Mouse (Mus musculus): Measurements from ENCODE around the gene Gpr3. TPM values are rescaled to one million over a fixed set of nuclear protein-coding genes. Genes with fewer than 3 reads are reported as not detected.
A peak's percentile ranks its signal among the peaks of the same experiment; 100 is the strongest.

Gene Gpr3
- polyA plus RNA-seq, 1 experiment from 2014 or later: 0.34 TPM

- Histone ChIP-seq H3K4me1 (replicated peaks) (peaks cover 3% of the 10 kb centered on the region), H3K27ac (no peak overlapping the region), H3K9me3 (replicated peaks) (no peaks in the 10 kb centered on the region), H3K9ac (no peak overlapping the region), H3K27me3 (peaks cover 3% of the 10 kb centered on the region; the same call in 1 of the 2 replicates), H3K36me3 (no peaks in the 10 kb centered on the region), H3K4me2 (no peak overlapping the region), H3K4me3 (no peak overlapping the region)
- WGBS: 28% methylated on average over 10 of the region's 10 CpGs
- no peak for ATAC-seq (replicated peaks; ENCODE audit: insufficient number of reproducible peaks, insufficient read depth, low FRiP score, low read depth)
Observed at GRCm38 (mm10) chr4:133233285-133233976, 21.1 kb upstream of the Gpr3 start.

- Histone ChIP-seq H3K4me3 (no peak overlapping the region), H3K36me3 (no peaks in the 10 kb centered on the region), H3K27ac (no peak overlapping the region), H3K9me3 (replicated peaks) (no peaks in the 10 kb centered on the region), H3K9ac (no peak overlapping the region), H3K27me3 (no peaks in the 10 kb centered on the region; the same call in 1 of the 2 replicates), H3K4me1 (replicated peaks) (peaks cover 3% of the 10 kb centered on the region), H3K4me2 (no peak overlapping the region)
- 75% methylated on average over 8 of the region's 8 CpGs for WGBS
- no peak for ATAC-seq (replicated peaks; ENCODE audit: insufficient number of reproducible peaks, insufficient read depth, low FRiP score, low read depth)
Observed at GRCm38 (mm10) chr4:133229582-133229981, 17.2 kb upstream of the Gpr3 start.

GRCm38 (mm10) chr4:133227636-133228035, 15.3 kb upstream of the Gpr3 start:
- Histone ChIP-seq H3K4me3 (no peak overlapping the region), H3K4me2 (no peak overlapping the region), H3K4me1 (replicated peaks) (no peaks in the 10 kb centered on the region), H3K27me3 (peaks cover 6% of the 10 kb centered on the region; the same call in 1 of the 2 replicates), H3K9me3 (replicated peaks) (no peaks in the 10 kb centered on the region), H3K36me3 (no peaks in the 10 kb centered on the region), H3K9ac (no peak overlapping the region), H3K27ac (no peak overlapping the region)
- ATAC-seq (replicated peaks; ENCODE audit: insufficient number of reproducible peaks, insufficient read depth, low FRiP score, low read depth): no peak
- 63% methylated on average over 8 of the region's 8 CpGs for WGBS

GRCm38 (mm10) chr4:133226073-133226472, 13.7 kb upstream of the Gpr3 start:
- WGBS: 61% methylated on average over 10 of the region's 10 CpGs

GRCm38 (mm10) chr4:133223875-133224274, 11.5 kb upstream of the Gpr3 start:
- Histone ChIP-seq H3K4me1 (replicated peaks) (peaks cover 5% of the 10 kb centered on the region), H3K4me2 (no peak overlapping the region), H3K9ac (no peak overlapping the region), H3K27me3 (peaks cover 39% of the 10 kb centered on the region), H3K4me3 (no peak overlapping the region), H3K27ac (no peak overlapping the region), H3K9me3 (replicated peaks) (no peaks in the 10 kb centered on the region), H3K36me3 (no peaks in the 10 kb centered on the region)
- ATAC-seq (replicated peaks; ENCODE audit: insufficient number of reproducible peaks, insufficient read depth, low FRiP score, low read depth): no peak
- WGBS: 68% methylated on average over 5 of the region's 5 CpGs

More at GRCm38 (mm10) chr4:133226073-133226472, 13.7 kb upstream of the Gpr3 start:
- Histone ChIP-seq H3K27me3 (peaks cover 20% of the 10 kb centered on the region), H3K4me2 (no peak overlapping the region), H3K27ac (no peak overlapping the region), H3K4me1 (replicated peaks) (no peaks in the 10 kb centered on the region), H3K36me3 (no peaks in the 10 kb centered on the region), H3K9me3 (replicated peaks) (no peaks in the 10 kb centered on the region), H3K4me3 (no peak overlapping the region), H3K9ac (no peak overlapping the region)
- no peak for ATAC-seq (replicated peaks; ENCODE audit: insufficient number of reproducible peaks, insufficient read depth, low FRiP score, low read depth)

GRCm38 (mm10) chr4:133221701-133222100, 9.4 kb upstream of the Gpr3 start:
- Histone ChIP-seq H3K27ac (no peak overlapping the region), H3K4me1 (replicated peaks) (peaks cover 5% of the 10 kb centered on the region), H3K27me3 (peaks cover 40% of the 10 kb centered on the region), H3K4me3 (no peak overlapping the region), H3K36me3 (no peaks in the 10 kb centered on the region), H3K9me3 (replicated peaks) (no peaks in the 10 kb centered on the region), H3K9ac (no peak overlapping the region), H3K4me2 (no peak overlapping the region)
- WGBS: 80% methylated on average over 8 of the region's 8 CpGs
- no peak for ATAC-seq (replicated peaks; ENCODE audit: insufficient number of reproducible peaks, insufficient read depth, low FRiP score, low read depth)

GRCm38 (mm10) chr4:133220656-133221055, 8.3 kb upstream of the Gpr3 start:
- H3K36me3 ChIP-seq: no peaks in the 10 kb centered on the region
- WGBS: 6% methylated on average over 25 of the region's 25 CpGs
- H3K9ac ChIP-seq: 0 out of 2 replicates have a peak overlapping the region, but pooled peaks have one; percentile 26
- no peaks in the 10 kb centered on the region for H3K9me3 ChIP-seq (replicated peaks)
- peak overlapping the region; percentile 70 for H3K4me2 ChIP-seq
- no peak overlapping the region for H3K27ac ChIP-seq
- H3K27me3 ChIP-seq: peaks cover 40% of the 10 kb centered on the region
- H3K4me1 ChIP-seq (replicated peaks): peaks cover 5% of the 10 kb centered on the region
- H3K4me3 ChIP-seq: peak overlapping the region; percentile 39
- ATAC-seq (replicated peaks; ENCODE audit: insufficient number of reproducible peaks, insufficient read depth, low FRiP score, low read depth): no peak

- Histone ChIP-seq H3K4me3 (no peak overlapping the region), H3K4me1 (replicated peaks) (peaks cover 7% of the 10 kb centered on the region), H3K9me3 (replicated peaks) (no peaks in the 10 kb centered on the region), H3K27ac (no peak overlapping the region), H3K4me2 (no peak overlapping the region), H3K9ac (no peak overlapping the region), H3K36me3 (no peaks in the 10 kb centered on the region), H3K27me3 (peaks cover 47% of the 10 kb centered on the region)
- no peak for ATAC-seq (replicated peaks; ENCODE audit: insufficient number of reproducible peaks, insufficient read depth, low FRiP score, low read depth)
- WGBS: 88% methylated on average over 3 of the region's 3 CpGs
Observed at GRCm38 (mm10) chr4:133218745-133219144, 6.4 kb upstream of the Gpr3 start.

- H3K9ac ChIP-seq: no peak overlapping the region
- H3K4me1 ChIP-seq (replicated peaks): peaks cover 18% of the 10 kb centered on the region
- H3K4me2 ChIP-seq: no peak overlapping the region
- H3K27me3 ChIP-seq: peaks cover 52% of the 10 kb centered on the region
- no peak overlapping the region for H3K4me3 ChIP-seq
- H3K36me3 ChIP-seq: no peaks in the 10 kb centered on the region
- 4% methylated on average over 5 of the region's 5 CpGs for WGBS
- no peak for ATAC-seq (replicated peaks; ENCODE audit: insufficient number of reproducible peaks, insufficient read depth, low FRiP score, low read depth)
- no peak overlapping the region for H3K27ac ChIP-seq
- H3K9me3 ChIP-seq (replicated peaks): no peaks in the 10 kb centered on the region
Observed at GRCm38 (mm10) chr4:133217641-133218040, 5.3 kb upstream of the Gpr3 start.

- Histone ChIP-seq H3K9me3 (replicated peaks) (no peaks in the 10 kb centered on the region), H3K4me3 (no peak overlapping the region), H3K27me3 (peaks cover 41% of the 10 kb centered on the region), H3K4me2 (peak overlapping the region; percentile 99), H3K4me1 (replicated peaks) (peaks cover 24% of the 10 kb centered on the region), H3K9ac (no peak overlapping the region), H3K36me3 (no peaks in the 10 kb centered on the region), H3K27ac (no peak overlapping the region)
- no peak for ATAC-seq (replicated peaks; ENCODE audit: insufficient number of reproducible peaks, insufficient read depth, low FRiP score, low read depth)
- WGBS: 20% methylated on average over 10 of the region's 10 CpGs
Observed at GRCm38 (mm10) chr4:133213661-133214060, 1.3 kb upstream of the Gpr3 start.

- 4% methylated on average over 9 of the region's 9 CpGs for WGBS
- Histone ChIP-seq H3K9me3 (replicated peaks) (no peaks in the 10 kb centered on the region), H3K4me2 (peak overlapping the region; percentile 99), H3K9ac (no peak overlapping the region; the same call in 1 of the 2 replicates), H3K27me3 (peaks cover 41% of the 10 kb centered on the region), H3K36me3 (no peaks in the 10 kb centered on the region), H3K27ac (no peak overlapping the region), H3K4me3 (peak overlapping the region; percentile 68), H3K4me1 (replicated peaks) (peaks cover 24% of the 10 kb centered on the region)
- no peak for ATAC-seq (replicated peaks; ENCODE audit: insufficient number of reproducible peaks, insufficient read depth, low FRiP score, low read depth)
Observed at GRCm38 (mm10) chr4:133213268-133213590, 893 bp upstream of the Gpr3 start.
